Mouse (Mus musculus): ENCODE measurements at regions not wholly inside any gene's neighbourhood (a gene's known extent, or its start where the extent isn't known, plus 50 kb on each side); places are given as distances from the start of the nearest gene placed in this dataset.

DNA sequence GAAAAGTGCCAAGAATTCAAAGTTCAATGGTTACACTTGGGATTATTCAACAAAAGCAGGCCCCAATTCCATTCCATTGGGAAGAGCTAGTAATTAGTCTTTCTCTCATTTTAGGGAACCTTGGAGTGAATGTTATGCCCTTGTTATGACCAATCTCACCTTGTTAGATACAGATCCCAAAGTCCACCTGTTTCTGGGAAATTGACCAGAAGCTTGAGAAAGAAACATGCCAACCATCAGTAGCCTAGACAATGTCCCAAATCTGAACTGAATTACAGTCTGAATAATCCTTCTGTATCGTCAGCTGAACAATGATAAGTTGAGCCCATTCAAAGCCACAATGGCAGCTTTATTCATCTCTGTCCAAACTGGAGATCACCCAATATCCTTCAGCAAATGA lies 2010.4 kb upstream of the Cdh20 start:
- H3K27me3 ChIP-seq (ENCODE audit: control insufficient read depth, insufficient read depth, low read length): no peaks in the 10 kb centered on the region
- H3K79me2 ChIP-seq (replicated peaks; ENCODE audit: control insufficient read depth, insufficient read depth, low read length): no peaks in the 10 kb centered on the region
- no peak for DNase-seq
- no peaks in the 10 kb centered on the region for H3K36me3 ChIP-seq (ENCODE audit: control insufficient read depth, insufficient read depth, low read length)
- H3K4me3 ChIP-seq: no peak overlapping the region
- intact Hi-C loops (cut with DNase I): no loop called here
- TF ChIP-seq POLR2A (IDR thresholded peaks at IDR 0.05; ENCODE audit: insufficient read depth, low read depth, low read length) (no peak), EP300 (IDR thresholded peaks at IDR 0.05; ENCODE audit: insufficient read depth, low read depth, low read length) (no peak), CTCF (IDR thresholded peaks at IDR 0.05) (no peak)
- H3K4me1 ChIP-seq (ENCODE audit: control insufficient read depth, insufficient read depth, low read length): no peaks in the 10 kb centered on the region
- no peak overlapping the region for H3K27ac ChIP-seq
- 68% methylated on average over 1 of the region's 1 CpGs for WGBS
- no peak overlapping the region for H3K9ac ChIP-seq (ENCODE audit: low read depth, low read length)

Measured in heart, adult 2 months (tissue).